Mouse (Mus musculus): ENCODE results near the gene Lamtor3. TPM values are rescaled to one million over a fixed set of nuclear protein-coding genes. Genes with fewer than 3 reads are reported as not detected.
A peak's percentile ranks its signal among the peaks of the same experiment; 100 is the strongest.

The Lamtor3 gene
- polyA plus RNA-seq, 1 experiment from 2014 or later = 94.0 TPM

GRCm38 (mm10) chr3:137933986-137934385, 15.7 kb downstream of the Lamtor3 start:
- ATAC-seq (ENCODE audit: insufficient number of reproducible peaks, insufficient read depth, low FRiP score, low TSS enrichment, low read depth) = no peak
- Histone ChIP-seq H3K9me3 (no peaks in the 10 kb centered on the region), H3K4me1 (replicated peaks) (no peaks in the 10 kb centered on the region), H3K4me3 (replicated peaks) (no peak overlapping the region), H3K4me2 (no peak overlapping the region), H3K9ac (replicated peaks) (no peak overlapping the region), H3K27me3 (no peaks in the 10 kb centered on the region), H3K27ac (no peak overlapping the region), H3K36me3 (peaks cover 18% of the 10 kb centered on the region)
- WGBS = 76% methylated on average over 3 of the region's 3 CpGs

DNA sequence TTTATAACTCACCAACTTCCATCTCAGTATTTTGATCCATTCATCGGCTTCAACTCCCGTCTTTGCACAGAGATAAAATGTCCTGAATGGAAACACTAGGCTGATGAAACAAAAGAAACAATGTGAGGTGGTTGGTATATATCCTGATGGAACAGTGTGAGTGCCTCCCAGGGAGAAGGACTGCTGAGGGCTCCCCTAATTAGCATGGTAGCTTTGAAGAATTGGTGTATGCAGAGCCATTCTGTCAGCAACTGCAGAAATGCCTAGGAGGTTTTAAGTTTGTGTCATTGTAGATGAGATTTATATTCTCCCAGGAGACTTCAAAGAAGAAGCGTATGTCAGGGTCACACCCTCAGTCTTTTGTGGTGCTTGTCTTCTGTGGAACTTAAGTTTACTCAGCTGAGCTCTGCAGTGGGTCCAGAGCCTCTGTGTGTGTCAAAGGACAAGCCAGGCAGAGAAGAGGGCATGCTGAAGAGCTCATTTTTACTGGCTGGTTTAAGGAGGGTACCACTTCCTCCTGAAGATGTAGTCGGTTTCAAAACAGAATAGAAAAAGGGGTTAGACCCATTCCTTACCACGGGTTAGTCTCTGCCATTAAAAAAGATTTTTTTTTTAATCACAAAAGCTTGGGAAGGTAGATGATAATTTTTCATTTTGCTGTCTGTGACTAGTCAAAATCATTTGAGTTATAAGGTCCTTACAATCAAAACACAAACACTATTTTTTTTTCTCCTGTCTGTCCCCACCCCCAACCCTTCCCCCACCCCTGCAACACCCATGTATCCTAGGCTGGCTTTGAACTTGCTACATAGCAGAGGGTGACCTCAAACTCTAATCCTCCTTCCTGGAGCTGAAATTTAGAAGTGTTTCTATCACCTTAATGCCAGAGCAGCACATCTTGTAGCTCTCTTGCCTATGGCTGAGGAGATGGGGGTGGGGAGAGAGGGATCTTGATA, 17.5 kb downstream of the Lamtor3 start:
- H3K27ac ChIP-seq = no peak overlapping the region
- H3K4me1 ChIP-seq (replicated peaks) = no peaks in the 10 kb centered on the region
- no peak overlapping the region for H3K4me3 ChIP-seq (replicated peaks)
- H3K9ac ChIP-seq (replicated peaks) = no peak overlapping the region
- 56% methylated on average over 5 of the region's 5 CpGs for WGBS
- ATAC-seq (ENCODE audit: insufficient number of reproducible peaks, insufficient read depth, low FRiP score, low TSS enrichment, low read depth) = no peak
- H3K36me3 ChIP-seq = peaks cover 3% of the 10 kb centered on the region; the same call in 1 of the 2 replicates
- H3K4me2 ChIP-seq = no peak overlapping the region
- H3K27me3 ChIP-seq = no peaks in the 10 kb centered on the region
- no peaks in the 10 kb centered on the region for H3K9me3 ChIP-seq

DNA sequence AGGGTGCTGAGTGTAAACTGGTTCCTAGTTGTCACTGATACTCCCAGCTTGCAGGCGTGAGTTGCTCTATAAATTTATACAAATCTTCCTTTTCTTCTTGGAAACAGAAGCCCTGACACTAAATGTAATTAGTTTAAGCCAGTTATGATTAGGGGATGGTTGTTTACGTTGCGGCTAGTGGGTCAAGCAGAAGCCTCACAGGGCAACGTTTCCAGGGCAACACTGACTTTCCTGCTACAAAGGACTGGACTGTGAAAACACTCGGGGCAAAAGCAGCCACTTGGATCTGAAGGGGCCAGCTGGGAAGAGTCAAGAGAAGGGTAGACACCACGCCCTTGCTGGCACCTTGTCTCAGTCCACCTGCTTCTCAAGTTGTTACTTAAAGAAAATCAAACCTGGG, 18.2 kb downstream of the Lamtor3 start:
- Histone ChIP-seq H3K4me1 (replicated peaks) (no peaks in the 10 kb centered on the region), H3K27ac (no peak overlapping the region), H3K9ac (replicated peaks) (no peak overlapping the region), H3K27me3 (no peaks in the 10 kb centered on the region), H3K4me3 (replicated peaks) (no peak overlapping the region), H3K9me3 (no peaks in the 10 kb centered on the region), H3K36me3 (peaks cover 3% of the 10 kb centered on the region; the same call in 1 of the 2 replicates), H3K4me2 (no peak overlapping the region)
- ATAC-seq (ENCODE audit: insufficient number of reproducible peaks, insufficient read depth, low FRiP score, low TSS enrichment, low read depth) = no peak
- WGBS = 54% methylated on average over 6 of the region's 6 CpGs

DNA sequence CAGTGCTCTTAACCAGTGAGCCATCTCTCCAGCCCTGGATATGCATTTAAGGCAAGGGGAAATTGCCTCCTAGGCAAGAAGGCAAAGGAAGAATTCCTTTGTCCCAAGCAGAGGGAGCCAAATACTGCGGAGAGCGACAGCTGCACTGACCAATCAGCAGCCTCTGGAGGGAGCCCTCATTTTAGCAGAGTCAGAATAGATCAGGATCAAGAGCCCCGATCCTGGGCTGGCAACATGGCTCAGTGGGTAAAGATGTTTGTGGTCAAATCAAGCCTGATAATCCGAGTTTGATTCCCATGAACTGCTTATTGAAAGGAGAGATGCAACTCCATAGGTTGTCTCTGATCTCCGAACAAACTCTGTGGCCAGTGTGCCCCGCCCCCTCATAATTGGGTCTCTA, 20.3 kb downstream of the Lamtor3 start:
- WGBS = 45% methylated on average over 6 of the region's 6 CpGs
- Histone ChIP-seq H3K27ac (no peak overlapping the region), H3K4me3 (replicated peaks) (no peak overlapping the region)

DNA sequence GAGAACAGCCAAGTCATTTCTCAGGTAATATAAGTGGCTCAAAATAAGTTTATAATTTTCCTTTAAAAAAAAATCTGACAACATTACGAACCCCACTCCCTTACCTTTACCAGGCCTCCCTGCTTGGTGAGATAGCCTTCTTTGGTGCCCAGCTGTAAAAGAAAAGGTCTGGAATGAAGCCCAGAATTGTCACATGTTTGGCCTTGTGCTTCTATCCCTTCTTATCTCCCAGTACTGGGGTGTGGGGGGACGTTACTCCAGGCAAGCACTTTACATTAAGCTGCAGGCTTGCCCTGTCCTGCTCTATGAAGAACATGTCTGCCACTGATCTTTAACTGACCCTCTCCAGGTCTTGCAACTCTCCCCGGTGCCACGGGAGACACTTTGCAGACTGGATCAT, 22.5 kb downstream of the Lamtor3 start:
- no peak for ATAC-seq (ENCODE audit: insufficient number of reproducible peaks, insufficient read depth, low FRiP score, low TSS enrichment, low read depth)
- Histone ChIP-seq H3K27ac (no peak overlapping the region), H3K27me3 (no peaks in the 10 kb centered on the region), H3K4me3 (replicated peaks) (no peak overlapping the region), H3K36me3 (no peaks in the 10 kb centered on the region), H3K4me2 (no peak overlapping the region), H3K9me3 (no peaks in the 10 kb centered on the region), H3K9ac (replicated peaks) (no peak overlapping the region), H3K4me1 (replicated peaks) (no peaks in the 10 kb centered on the region)
- 69% methylated on average over 4 of the region's 4 CpGs for WGBS

More for the DNA sequence above, 20.3 kb downstream of the Lamtor3 start:
- Histone ChIP-seq H3K4me2 (peak overlapping the region; percentile 22; the same call in 1 of the 2 replicates), H3K27me3 (no peaks in the 10 kb centered on the region), H3K9me3 (no peaks in the 10 kb centered on the region), H3K4me1 (replicated peaks) (no peaks in the 10 kb centered on the region), H3K9ac (replicated peaks) (no peak overlapping the region), H3K36me3 (no peaks in the 10 kb centered on the region)
- no peak for ATAC-seq (ENCODE audit: insufficient number of reproducible peaks, insufficient read depth, low FRiP score, low TSS enrichment, low read depth)

DNA sequence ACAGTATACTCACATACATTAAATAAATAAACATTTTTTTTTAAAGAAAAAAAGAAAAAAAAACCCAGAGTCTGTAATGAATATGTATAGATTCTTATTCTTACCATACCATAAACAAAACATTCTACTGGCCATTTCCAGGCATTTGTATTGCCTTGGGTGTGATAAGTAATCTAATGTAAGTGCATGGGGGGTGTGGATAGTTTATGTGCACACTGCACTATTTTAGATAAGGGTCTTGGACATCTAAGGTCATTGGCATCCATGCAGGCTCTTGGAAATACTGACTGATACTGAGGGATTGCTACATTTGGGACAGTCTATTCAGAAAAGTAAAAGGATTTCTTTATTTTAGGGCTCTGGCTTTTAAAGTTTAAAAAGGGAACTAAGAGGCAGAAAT, 23.2 kb downstream of the Lamtor3 start:
- H3K27me3 ChIP-seq = no peaks in the 10 kb centered on the region
- ATAC-seq (ENCODE audit: insufficient number of reproducible peaks, insufficient read depth, low FRiP score, low TSS enrichment, low read depth) = no peak
- no peak overlapping the region for H3K27ac ChIP-seq
- H3K9me3 ChIP-seq = no peaks in the 10 kb centered on the region
- no peaks in the 10 kb centered on the region for H3K4me1 ChIP-seq (replicated peaks)
- H3K9ac ChIP-seq (replicated peaks) = no peak overlapping the region
- no peaks in the 10 kb centered on the region for H3K36me3 ChIP-seq
- H3K4me2 ChIP-seq = no peak overlapping the region
- H3K4me3 ChIP-seq (replicated peaks) = no peak overlapping the region

DNA sequence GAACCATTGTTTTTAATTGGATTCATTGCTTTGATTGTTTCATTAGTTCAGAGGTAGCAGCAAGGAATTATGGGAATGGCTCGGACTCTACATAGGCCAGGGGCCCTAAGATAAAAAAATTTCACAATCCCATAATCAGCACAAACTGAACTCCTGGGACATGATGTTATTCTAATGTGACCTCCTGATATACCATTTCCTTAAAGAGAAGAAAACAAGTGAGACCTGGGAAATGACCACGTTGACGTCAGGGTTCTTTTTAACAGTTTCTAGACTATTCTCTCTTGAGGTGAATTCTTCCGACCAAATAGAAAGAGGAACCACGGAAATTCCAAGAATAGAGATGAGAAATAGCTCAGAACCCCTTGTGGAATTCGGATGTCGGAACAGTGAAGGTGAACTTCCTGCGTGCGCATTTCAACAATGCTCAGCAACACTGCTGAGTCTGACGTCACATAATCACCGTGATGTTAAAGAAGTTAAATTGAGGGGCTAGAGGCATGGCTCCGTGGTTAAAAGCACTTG, 23.9 kb downstream of the Lamtor3 start:
- WGBS = 86% methylated on average over 12 of the region's 12 CpGs
- Histone ChIP-seq H3K9me3 (no peaks in the 10 kb centered on the region), H3K4me3 (replicated peaks) (no peak overlapping the region), H3K36me3 (no peaks in the 10 kb centered on the region), H3K27ac (no peak overlapping the region), H3K4me1 (replicated peaks) (no peaks in the 10 kb centered on the region), H3K27me3 (no peaks in the 10 kb centered on the region), H3K9ac (replicated peaks) (no peak overlapping the region), H3K4me2 (no peak overlapping the region)
- ATAC-seq (ENCODE audit: insufficient number of reproducible peaks, insufficient read depth, low FRiP score, low TSS enrichment, low read depth) = no peak

GRCm38 (mm10) chr3:137943737-137944154, 25.4 kb downstream of the Lamtor3 start:
- H3K4me2 ChIP-seq = no peak overlapping the region

GRCm38 (mm10) chr3:137946827-137947226, 28.5 kb downstream of the Lamtor3 start:
- Histone ChIP-seq H3K4me3 (replicated peaks) (no peak overlapping the region), H3K4me1 (replicated peaks) (peaks cover 2% of the 10 kb centered on the region; the same call in 1 of the 2 replicates), H3K4me2 (no peak overlapping the region), H3K27me3 (no peaks in the 10 kb centered on the region), H3K36me3 (no peaks in the 10 kb centered on the region), H3K9ac (replicated peaks) (no peak overlapping the region), H3K27ac (no peak overlapping the region), H3K9me3 (no peaks in the 10 kb centered on the region)
- WGBS = 80% methylated on average over 3 of the region's 3 CpGs
- no peak for ATAC-seq (ENCODE audit: insufficient number of reproducible peaks, insufficient read depth, low FRiP score, low TSS enrichment, low read depth)

More at GRCm38 (mm10) chr3:137943737-137944154, 25.4 kb downstream of the Lamtor3 start:
- H3K9me3 ChIP-seq = no peaks in the 10 kb centered on the region
- H3K27me3 ChIP-seq = no peaks in the 10 kb centered on the region
- no peaks in the 10 kb centered on the region for H3K4me1 ChIP-seq (replicated peaks)
- no peak overlapping the region for H3K27ac ChIP-seq
- ATAC-seq (ENCODE audit: insufficient number of reproducible peaks, insufficient read depth, low FRiP score, low TSS enrichment, low read depth) = no peak
- no peak overlapping the region for H3K9ac ChIP-seq (replicated peaks)
- no peak overlapping the region for H3K4me3 ChIP-seq (replicated peaks)
- 64% methylated on average over 6 of the region's 6 CpGs for WGBS
- no peaks in the 10 kb centered on the region for H3K36me3 ChIP-seq

DNA sequence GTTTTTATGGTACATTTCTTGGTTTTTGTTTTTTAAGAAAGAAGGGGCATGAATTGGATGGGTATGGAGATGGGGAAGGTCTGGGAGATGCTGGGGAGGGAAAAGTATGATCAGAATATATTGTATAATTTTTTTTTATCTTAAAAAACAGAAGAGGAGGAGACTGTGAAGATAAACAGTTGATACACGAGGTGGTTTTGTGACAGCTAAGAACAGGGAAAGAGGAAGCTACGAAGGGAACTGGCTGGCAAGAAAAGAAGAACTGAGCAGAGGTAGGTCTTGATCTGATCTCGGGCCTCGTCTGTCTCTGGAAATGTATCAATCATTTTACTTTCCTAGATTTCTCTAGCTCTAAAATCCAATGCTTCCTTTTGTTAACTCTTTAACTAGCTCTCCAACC, 29.2 kb downstream of the Lamtor3 start:
- no peaks in the 10 kb centered on the region for H3K9me3 ChIP-seq
- H3K4me2 ChIP-seq = no peak overlapping the region
- H3K9ac ChIP-seq (replicated peaks) = no peak overlapping the region
- H3K27ac ChIP-seq = no peak overlapping the region
- no peak for ATAC-seq (ENCODE audit: insufficient number of reproducible peaks, insufficient read depth, low FRiP score, low TSS enrichment, low read depth)
- peaks cover 8% of the 10 kb centered on the region for H3K4me1 ChIP-seq (replicated peaks)
- H3K4me3 ChIP-seq (replicated peaks) = no peak overlapping the region
- no peaks in the 10 kb centered on the region for H3K27me3 ChIP-seq
- WGBS = 83% methylated on average over 4 of the region's 4 CpGs
- H3K36me3 ChIP-seq = no peaks in the 10 kb centered on the region

DNA sequence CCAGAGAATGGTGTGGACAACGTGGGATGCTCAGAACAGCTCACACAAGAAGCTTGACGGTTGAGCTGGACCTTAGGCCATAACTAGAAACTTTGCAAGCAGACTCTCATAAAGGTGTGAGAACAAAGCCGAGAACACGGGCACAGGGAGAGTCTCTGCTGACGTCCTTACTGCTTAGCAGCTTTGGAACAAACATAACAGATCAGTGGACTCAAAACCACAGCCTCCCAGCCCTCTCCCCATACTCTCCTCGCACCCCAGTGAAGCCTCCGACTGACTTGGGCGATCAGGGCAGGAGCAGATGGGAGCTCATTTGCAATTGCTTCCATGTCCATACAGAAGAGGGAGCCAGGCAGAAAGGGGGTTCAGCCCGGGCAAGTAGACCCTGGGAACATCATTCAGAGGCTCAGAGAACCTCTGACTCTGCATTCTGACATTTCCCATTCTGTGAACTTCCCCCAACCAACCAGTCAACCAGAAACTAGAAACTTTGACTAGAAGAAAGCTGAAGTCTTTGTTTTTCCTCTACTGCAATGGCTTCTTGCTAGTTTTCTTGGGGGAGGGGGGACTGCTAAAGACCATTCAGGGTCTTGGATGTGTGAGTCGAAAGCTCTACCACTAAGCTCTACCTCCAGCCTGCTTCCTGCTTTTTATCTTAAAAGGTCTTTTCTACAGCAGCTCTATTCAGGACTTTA, 32.0 kb downstream of the Lamtor3 start:
- Histone ChIP-seq H3K36me3 (no peaks in the 10 kb centered on the region), H3K27me3 (no peaks in the 10 kb centered on the region), H3K4me3 (replicated peaks) (no peak overlapping the region), H3K9ac (replicated peaks) (no peak overlapping the region), H3K4me1 (replicated peaks) (peaks cover 24% of the 10 kb centered on the region), H3K4me2 (no peak overlapping the region), H3K9me3 (no peaks in the 10 kb centered on the region), H3K27ac (no peak overlapping the region)
- WGBS = 79% methylated on average over 10 of the region's 10 CpGs
- no peak for ATAC-seq (ENCODE audit: insufficient number of reproducible peaks, insufficient read depth, low FRiP score, low TSS enrichment, low read depth)

Measured in limb, embryonic 12.5 days (tissue).